Mouse (Mus musculus): ENCODE measurements at regions not wholly inside any gene's neighbourhood (a gene's known extent, or its start where the extent isn't known, plus 50 kb on each side); places are given as distances from the start of the nearest gene placed in this dataset.
A peak's percentile ranks its signal among the peaks of the same experiment; 100 is the strongest.

GRCm38 (mm10) chr2:107231680-107232079 lies 58.8 kb upstream of the Kcna4 start:
- no peak overlapping the region for H3K9ac ChIP-seq (replicated peaks; ENCODE audit: low read depth, low read length)
- WGBS = 68% methylated on average over 2 of the region's 2 CpGs
- H3K4me1 ChIP-seq (ENCODE audit: control insufficient read depth, insufficient read depth, low read length) = no peaks in the 10 kb centered on the region
- H3K27ac ChIP-seq (ENCODE audit: low read length) = no peak overlapping the region
- no peaks in the 10 kb centered on the region for H3K36me3 ChIP-seq (ENCODE audit: control insufficient read depth, insufficient read depth, low read length)
- no peaks in the 10 kb centered on the region for H3K9me3 ChIP-seq (ENCODE audit: control insufficient read depth, low read depth, low read length)
- no peak overlapping the region for H3K4me3 ChIP-seq (ENCODE audit: low read depth, low read length)
- H3K27me3 ChIP-seq (ENCODE audit: control insufficient read depth, insufficient read depth, low read length) = no peaks in the 10 kb centered on the region
- H3K4me2 ChIP-seq (replicated peaks; ENCODE audit: low read depth, low read length) = no peak overlapping the region
- no peak for ATAC-seq (ENCODE audit: insufficient number of reproducible peaks, insufficient read depth, low FRiP score, low read depth)

GRCm38 (mm10) chr2:107232885-107233284 lies 57.6 kb upstream of the Kcna4 start:
- Histone ChIP-seq H3K9ac (replicated peaks; ENCODE audit: low read depth, low read length) (no peak overlapping the region), H3K27ac (ENCODE audit: low read length) (no peak overlapping the region), H3K4me3 (ENCODE audit: low read depth, low read length) (no peak overlapping the region), H3K36me3 (ENCODE audit: control insufficient read depth, insufficient read depth, low read length) (no peaks in the 10 kb centered on the region), H3K27me3 (ENCODE audit: control insufficient read depth, insufficient read depth, low read length) (no peaks in the 10 kb centered on the region), H3K4me2 (replicated peaks; ENCODE audit: low read depth, low read length) (no peak overlapping the region), H3K9me3 (ENCODE audit: control insufficient read depth, low read depth, low read length) (no peaks in the 10 kb centered on the region), H3K4me1 (ENCODE audit: control insufficient read depth, insufficient read depth, low read length) (no peaks in the 10 kb centered on the region)
- ATAC-seq (ENCODE audit: insufficient number of reproducible peaks, insufficient read depth, low FRiP score, low read depth) = peak; percentile 74; the same call in 1 of the 2 replicates
- WGBS = 62% methylated on average over 2 of the region's 2 CpGs

Measured in stomach, embryonic 14.5 days (tissue).